Mouse (Mus musculus) hindbrain, postnatal 0 days (tissue): ENCODE data around the gene Zfp318. TPM values are rescaled to one million over a fixed set of nuclear protein-coding genes. Genes with fewer than 3 reads are reported as not detected.

ENCODE experiments used
- ATAC-seq: fragments of 200-750 bp; cut with Nextera tagmentation; 2 replicates; pipeline ENCODE4 v1.8.0; 2017; ENCODE audit warnings: mild to moderate bottlenecking, moderate TSS enrichment, moderate library complexity
- DNase-seq: peaks from one replicate; pipeline ENCODE4 v3.0.0-alpha.2; 2015; ENCODE audit warnings: low spot score
- H3K27ac ChIP-seq: fragments of 300-500 bp; sonication (generic); 2 replicates; pipeline ENCODE4 v1.5.1; 2014; ENCODE audit warnings: mild to moderate bottlenecking
- H3K27me3 ChIP-seq: fragments of 300-500 bp; sonication (generic); 2 replicates; pipeline ENCODE4 v1.6.1; 2014; ENCODE audit warnings: low read length, mixed read lengths; ENCODE audit not compliant: insufficient read depth
- H3K36me3 ChIP-seq: fragments of 300-500 bp; sonication (generic); 2 replicates; pipeline ENCODE4 v1.6.1; 2014; ENCODE audit warnings: low read length, mixed read lengths; ENCODE audit not compliant: insufficient read depth
- H3K4me1 ChIP-seq: fragments of 300-500 bp; sonication (generic); 2 replicates; pipeline ENCODE4 v1.6.1; 2014; ENCODE audit warnings: antibody characterized with exemption, low read length, mixed read lengths; ENCODE audit not compliant: insufficient read depth
- H3K4me2 ChIP-seq: fragments of 300-500 bp; sonication (generic); 2 replicates; pipeline ENCODE4 v1.6.1; 2014; ENCODE audit warnings: low read depth, mild to moderate bottlenecking, low read length, moderate library complexity, mixed read lengths
- H3K4me3 ChIP-seq: fragments of 300-500 bp; sonication (generic); 2 replicates; pipeline ENCODE4 v1.5.1; 2014; ENCODE audit warnings: low read length
- H3K9ac ChIP-seq: fragments of 300-500 bp; sonication (generic); replicated peaks from 2 replicates; pipeline ENCODE4 v1.6.1; 2014; ENCODE audit warnings: mild to moderate bottlenecking, low read length, moderate library complexity, mixed read lengths
- H3K9me3 ChIP-seq: fragments of 300-500 bp; sonication (generic); 2 replicates; pipeline ENCODE4 v1.6.1; 2016; ENCODE audit warnings: low read length, mixed read lengths
- CTCF ChIP-seq: IDR thresholded peaks from 2 replicates; pipeline ENCODE4 v1.5.1; 2016; ENCODE audit warnings: antibody characterized with exemption, control low read depth, low read depth
- WGBS: fragments of 180-500 bp; shearing (Covaris S2); extraction: QIAGEN DNeasy Blood & Tissue Kit; methylation state at CpG from one replicate; pipeline ENCODE4 v1.1.7; 2014; 5-methylcytosine and 5-hydroxymethylcytosine counted together
- polyA plus RNA-seq: library from polyadenylated mRNA; unstranded; fragments of >200 nt; fragmentation: Nextera tagmentation; extraction: Ambion mirVana; gene quantifications from 2 replicates; pipeline ENCODE4 v1.2.1, GENCODE M21; 2015
- total RNA-seq: library from RNA; depleted of rRNA; stranded (reverse); fragments of >200 nt; gene quantifications from 2 replicates; pipeline ENCODE4 v1.2.3, GENCODE M21; 2014

Zfp318 gene
- total and polyA plus RNA-seq, 2 experiments from 2014 or later = 23.2 to 24.5 TPM

DNA sequence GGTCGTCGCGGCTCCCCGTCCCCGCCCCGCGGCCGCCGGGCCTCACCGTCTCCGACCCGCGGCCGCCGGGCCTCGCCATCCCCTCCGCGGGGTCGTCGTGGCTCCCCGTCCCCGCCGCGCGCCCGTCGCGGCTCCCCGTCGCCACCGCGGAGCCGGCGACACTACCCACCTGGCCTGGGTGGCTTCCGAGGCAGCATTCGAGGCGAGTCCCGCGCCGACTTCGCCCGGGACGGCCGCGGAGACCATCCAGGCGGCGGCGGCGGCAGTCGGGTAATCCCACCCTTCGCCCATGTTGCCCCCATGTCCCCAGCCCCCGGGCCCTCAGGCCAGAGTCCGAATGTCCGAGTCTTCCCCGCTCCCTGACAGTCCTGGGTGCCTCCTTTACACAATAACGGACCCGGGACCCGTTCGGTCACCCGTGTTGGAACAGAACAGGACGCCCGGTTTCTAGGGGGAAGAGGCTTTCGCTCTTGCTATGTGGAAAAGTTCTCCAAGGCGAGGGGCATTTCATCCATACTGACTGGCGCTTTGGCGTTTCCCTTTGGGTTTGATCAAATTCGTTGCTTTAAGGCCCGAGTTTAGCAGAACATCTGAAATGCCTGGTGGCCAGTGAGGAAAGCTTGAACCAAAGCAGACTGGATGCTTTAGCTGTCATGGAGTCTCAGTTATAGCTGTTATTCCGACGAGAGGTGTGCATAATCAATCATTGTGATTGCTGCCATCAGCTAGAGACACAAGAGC lies 700 bp downstream of the Zfp318 start:
- H3K4me2 ChIP-seq = peak overlapping the region; percentile 82
- ATAC-seq (peak; percentile 4; the same call in 1 of the 2 replicates), DNase-seq (peak; percentile 31)
- no peaks in the 10 kb centered on the region for H3K27me3 ChIP-seq
- H3K9ac ChIP-seq = peak overlapping the region; percentile 97
- TF ChIP-seq CTCF = no peak
- under 1% methylated on average over 68 of the region's 70 CpGs for WGBS
- H3K36me3 ChIP-seq = no peaks in the 10 kb centered on the region
- H3K4me1 ChIP-seq = peaks cover 6% of the 10 kb centered on the region; the same call in 1 of the 2 replicates
- H3K9me3 ChIP-seq = no peaks in the 10 kb centered on the region
- H3K4me3 ChIP-seq = peak overlapping the region; percentile 97
- H3K27ac ChIP-seq = peak overlapping the region; percentile 94

- Histone ChIP-seq H3K27me3 (no peaks in the 10 kb centered on the region), H3K36me3 (no peaks in the 10 kb centered on the region; the same call in 1 of the 2 replicates), H3K9me3 (no peaks in the 10 kb centered on the region), H3K27ac (no peak overlapping the region), H3K4me3 (no peak overlapping the region), H3K9ac (no peak overlapping the region), H3K4me2 (no peak overlapping the region), H3K4me1 (peaks cover 6% of the 10 kb centered on the region; the same call in 1 of the 2 replicates)
- 79% methylated on average over 3 of the region's 3 CpGs for WGBS
- TF ChIP-seq CTCF = no peak
- no peak for DNase-seq
- ATAC-seq = no peak
These were observed 4.7 kb downstream of the Zfp318 start for GRCm38 (mm10) chr17:46388200-46388599.

GRCm38 (mm10) chr17:46393012-46393411 lies 9.5 kb downstream of the Zfp318 start:
- Histone ChIP-seq H3K27me3 (no peaks in the 10 kb centered on the region), H3K36me3 (peaks cover 14% of the 10 kb centered on the region)
- peak; percentile 76 for TF ChIP-seq CTCF

GRCm38 (mm10) chr17:46394631-46395030 lies 11.1 kb downstream of the Zfp318 start:
- H3K27me3 ChIP-seq = no peaks in the 10 kb centered on the region
- ATAC-seq (no peak), DNase-seq (no peak)
- WGBS = 83% methylated on average over 1 of the region's 1 CpGs
- no peak overlapping the region for H3K27ac ChIP-seq
- H3K36me3 ChIP-seq = peaks cover 26% of the 10 kb centered on the region
- no peaks in the 10 kb centered on the region for H3K9me3 ChIP-seq
- no peak overlapping the region for H3K4me3 ChIP-seq
- no peak overlapping the region for H3K9ac ChIP-seq
- TF ChIP-seq CTCF = no peak
- H3K4me2 ChIP-seq = no peak overlapping the region
- no peaks in the 10 kb centered on the region for H3K4me1 ChIP-seq

More at GRCm38 (mm10) chr17:46393012-46393411, 9.5 kb downstream of the Zfp318 start:
- ATAC-seq (no peak), DNase-seq (peak; percentile 71)
- WGBS = 37% methylated on average over 2 of the region's 2 CpGs
- Histone ChIP-seq H3K4me3 (no peak overlapping the region), H3K4me1 (no peaks in the 10 kb centered on the region), H3K27ac (no peak overlapping the region), H3K4me2 (no peak overlapping the region), H3K9ac (no peak overlapping the region), H3K9me3 (no peaks in the 10 kb centered on the region)

- Histone ChIP-seq H3K36me3 (peaks cover 45% of the 10 kb centered on the region), H3K27ac (no peak overlapping the region), H3K4me3 (no peak overlapping the region), H3K4me1 (no peaks in the 10 kb centered on the region), H3K9ac (no peak overlapping the region), H3K27me3 (no peaks in the 10 kb centered on the region), H3K4me2 (no peak overlapping the region), H3K9me3 (no peaks in the 10 kb centered on the region)
- ATAC-seq (no peak), DNase-seq (peak; percentile 55)
- TF ChIP-seq CTCF = peak; percentile 54
- 19% methylated on average over 3 of the region's 3 CpGs for WGBS
These were observed 24.9 kb downstream of the Zfp318 start for GRCm38 (mm10) chr17:46408478-46408877.

GRCm38 (mm10) chr17:46418628-46419027 lies 35.1 kb downstream of the Zfp318 start:
- peak; percentile 23 for DNase-seq
- no peak overlapping the region for H3K9ac ChIP-seq
- no peaks in the 10 kb centered on the region for H3K4me1 ChIP-seq
- H3K36me3 ChIP-seq = peaks cover 11% of the 10 kb centered on the region
- no peak overlapping the region for H3K4me2 ChIP-seq
- H3K27ac ChIP-seq = no peak overlapping the region
- no peak for TF ChIP-seq CTCF
- no peaks in the 10 kb centered on the region for H3K9me3 ChIP-seq
- no peak overlapping the region for H3K4me3 ChIP-seq
- 61% methylated on average over 5 of the region's 5 CpGs for WGBS
- no peak for ATAC-seq
- H3K27me3 ChIP-seq = no peaks in the 10 kb centered on the region

DNA sequence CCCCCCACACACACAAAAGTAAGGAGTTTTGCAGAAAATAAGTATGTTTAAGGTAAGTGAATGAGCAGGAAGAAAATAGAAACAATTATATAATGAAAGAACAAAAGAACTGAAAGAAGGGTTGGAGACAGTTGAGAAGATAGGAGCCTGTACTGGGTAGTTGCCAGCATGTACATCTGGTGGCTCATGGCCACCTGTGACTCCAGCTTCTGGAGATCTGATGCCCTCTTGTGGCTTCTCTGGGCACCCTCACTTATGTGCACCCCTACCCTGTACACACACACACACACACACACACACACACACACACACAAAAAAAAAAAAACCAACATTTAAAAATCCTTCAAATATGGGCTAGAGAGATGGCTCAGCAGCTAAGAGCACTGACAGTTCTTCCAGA lies 36.2 kb downstream of the Zfp318 start:
- no peak for DNase-seq
- peaks cover 5% of the 10 kb centered on the region; the same call in 1 of the 2 replicates for H3K36me3 ChIP-seq
- no peaks in the 10 kb centered on the region for H3K4me1 ChIP-seq
- no peaks in the 10 kb centered on the region for H3K27me3 ChIP-seq
- 0 out of 2 replicates have a peak, but pooled peaks have one; percentile 6 for TF ChIP-seq CTCF
- H3K4me3 ChIP-seq = no peak overlapping the region
- H3K27ac ChIP-seq = no peak overlapping the region
- no peak for ATAC-seq
- no peak overlapping the region for H3K4me2 ChIP-seq
- no peak overlapping the region for H3K9ac ChIP-seq
- H3K9me3 ChIP-seq = no peaks in the 10 kb centered on the region
